Mouse (Mus musculus): ENCODE data around the gene Bcl6b. TPM values are rescaled to one million over a fixed set of nuclear protein-coding genes. Genes with fewer than 3 reads are reported as not detected.

The Bcl6b gene
- polyA plus RNA-seq, 1 experiment from 2014 or later: 1.8 TPM

- 95% methylated on average over 12 of the region's 12 CpGs for WGBS
- no peak overlapping the region for H3K9ac ChIP-seq (replicated peaks; ENCODE audit: low read depth, low read length)
- H3K27ac ChIP-seq (ENCODE audit: low read depth, low read length): no peak overlapping the region
- no peak for ATAC-seq (ENCODE audit: low read depth)
- no peaks in the 10 kb centered on the region for H3K9me3 ChIP-seq (ENCODE audit: control insufficient read depth, low read length)
- H3K36me3 ChIP-seq (ENCODE audit: control insufficient read depth, insufficient read depth, low read length): peaks cover 11% of the 10 kb centered on the region; the same call in 1 of the 2 replicates
- no peaks in the 10 kb centered on the region for H3K27me3 ChIP-seq (ENCODE audit: control insufficient read depth, insufficient read depth, low read length)
- peaks cover 23% of the 10 kb centered on the region for H3K4me1 ChIP-seq (ENCODE audit: control insufficient read depth, insufficient read depth, low read length)
- H3K4me2 ChIP-seq (ENCODE audit: low read depth, low read length): no peak overlapping the region
- no peak overlapping the region for H3K4me3 ChIP-seq (ENCODE audit: low read depth, low read length)
These were observed 5.8 kb upstream of the Bcl6b start for GRCm38 (mm10) chr11:70235254-70235900.

GRCm38 (mm10) chr11:70234497-70234896, 4.9 kb upstream of the Bcl6b start:
- no peak for ATAC-seq (ENCODE audit: low read depth)
- Histone ChIP-seq H3K9me3 (ENCODE audit: control insufficient read depth, low read length) (no peaks in the 10 kb centered on the region), H3K4me3 (ENCODE audit: low read depth, low read length) (no peak overlapping the region), H3K27ac (ENCODE audit: low read depth, low read length) (no peak overlapping the region), H3K4me2 (ENCODE audit: low read depth, low read length) (no peak overlapping the region), H3K4me1 (ENCODE audit: control insufficient read depth, insufficient read depth, low read length) (peaks cover 21% of the 10 kb centered on the region), H3K36me3 (ENCODE audit: control insufficient read depth, insufficient read depth, low read length) (peaks cover 11% of the 10 kb centered on the region; the same call in 1 of the 2 replicates), H3K9ac (replicated peaks; ENCODE audit: low read depth, low read length) (no peak overlapping the region), H3K27me3 (ENCODE audit: control insufficient read depth, insufficient read depth, low read length) (peaks cover 2% of the 10 kb centered on the region; the same call in 1 of the 2 replicates)
- 90% methylated on average over 7 of the region's 8 CpGs for WGBS

GRCm38 (mm10) chr11:70234037-70234436, 4.4 kb upstream of the Bcl6b start:
- no peak for ATAC-seq (ENCODE audit: low read depth)
- peaks cover 4% of the 10 kb centered on the region for H3K27me3 ChIP-seq (ENCODE audit: control insufficient read depth, insufficient read depth, low read length)
- no peak overlapping the region for H3K4me2 ChIP-seq (ENCODE audit: low read depth, low read length)
- H3K36me3 ChIP-seq (ENCODE audit: control insufficient read depth, insufficient read depth, low read length): peaks cover 11% of the 10 kb centered on the region; the same call in 1 of the 2 replicates
- no peak overlapping the region for H3K27ac ChIP-seq (ENCODE audit: low read depth, low read length)
- WGBS: 64% methylated on average over 5 of the region's 5 CpGs
- H3K4me1 ChIP-seq (ENCODE audit: control insufficient read depth, insufficient read depth, low read length): peaks cover 20% of the 10 kb centered on the region
- no peaks in the 10 kb centered on the region for H3K9me3 ChIP-seq (ENCODE audit: control insufficient read depth, low read length)
- H3K4me3 ChIP-seq (ENCODE audit: low read depth, low read length): no peak overlapping the region
- H3K9ac ChIP-seq (replicated peaks; ENCODE audit: low read depth, low read length): no peak overlapping the region

DNA sequence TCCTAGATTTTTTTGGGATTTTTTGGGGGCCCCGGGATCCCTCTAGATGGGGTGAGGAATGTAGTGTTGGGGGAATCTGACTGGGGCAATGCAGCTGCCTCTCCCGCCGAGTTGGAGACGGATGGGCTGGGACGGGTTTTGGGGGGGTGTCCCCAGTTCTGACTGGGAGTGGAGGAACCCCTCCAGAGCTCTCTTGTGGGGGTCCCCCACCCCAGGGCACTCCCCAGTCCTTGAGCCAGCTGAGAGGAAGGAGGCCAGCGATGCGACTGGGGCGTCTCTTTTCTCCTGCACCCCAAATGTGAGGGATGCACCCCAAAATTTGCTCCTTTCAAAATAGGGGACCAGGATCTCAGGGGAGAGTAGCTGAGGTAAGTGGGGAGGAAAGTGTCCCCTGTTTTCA, 3.4 kb upstream of the Bcl6b start:
- ATAC-seq (ENCODE audit: low read depth): no peak
- WGBS: 32% methylated on average over 8 of the region's 8 CpGs
- H3K4me1 ChIP-seq (ENCODE audit: control insufficient read depth, insufficient read depth, low read length): peaks cover 12% of the 10 kb centered on the region

GRCm38 (mm10) chr11:70232546-70232945, 2.9 kb upstream of the Bcl6b start:
- Histone ChIP-seq H3K27ac (ENCODE audit: low read depth, low read length) (no peak overlapping the region), H3K9me3 (ENCODE audit: control insufficient read depth, low read length) (no peaks in the 10 kb centered on the region), H3K36me3 (ENCODE audit: control insufficient read depth, insufficient read depth, low read length) (peaks cover 11% of the 10 kb centered on the region; the same call in 1 of the 2 replicates), H3K9ac (replicated peaks; ENCODE audit: low read depth, low read length) (peak overlapping the region; percentile 41), H3K4me3 (ENCODE audit: low read depth, low read length) (peak overlapping the region; percentile 23), H3K27me3 (ENCODE audit: control insufficient read depth, insufficient read depth, low read length) (peaks cover 10% of the 10 kb centered on the region), H3K4me2 (ENCODE audit: low read depth, low read length) (peak overlapping the region; percentile 37), H3K4me1 (ENCODE audit: control insufficient read depth, insufficient read depth, low read length) (peaks cover 12% of the 10 kb centered on the region)
- WGBS: 9% methylated on average over 8 of the region's 10 CpGs
- no peak for ATAC-seq (ENCODE audit: low read depth)

More for the DNA sequence above, 3.4 kb upstream of the Bcl6b start:
- Histone ChIP-seq H3K9ac (replicated peaks; ENCODE audit: low read depth, low read length) (peak overlapping the region; percentile 41), H3K4me3 (ENCODE audit: low read depth, low read length) (peak overlapping the region; percentile 23; the same call in 1 of the 2 replicates), H3K27me3 (ENCODE audit: control insufficient read depth, insufficient read depth, low read length) (peaks cover 6% of the 10 kb centered on the region), H3K4me2 (ENCODE audit: low read depth, low read length) (peak overlapping the region; percentile 37), H3K27ac (ENCODE audit: low read depth, low read length) (no peak overlapping the region), H3K36me3 (ENCODE audit: control insufficient read depth, insufficient read depth, low read length) (peaks cover 11% of the 10 kb centered on the region; the same call in 1 of the 2 replicates), H3K9me3 (ENCODE audit: control insufficient read depth, low read length) (no peaks in the 10 kb centered on the region)

GRCm38 (mm10) chr11:70230239-70230727, 685 bp upstream of the Bcl6b start:
- no peaks in the 10 kb centered on the region for H3K9me3 ChIP-seq (ENCODE audit: control insufficient read depth, low read length)
- H3K9ac ChIP-seq (replicated peaks; ENCODE audit: low read depth, low read length): no peak overlapping the region
- no peak overlapping the region for H3K4me3 ChIP-seq (ENCODE audit: low read depth, low read length)
- peak; percentile 45; the same call in 1 of the 2 replicates for ATAC-seq (ENCODE audit: low read depth)
- H3K36me3 ChIP-seq (ENCODE audit: control insufficient read depth, insufficient read depth, low read length): peaks cover 6% of the 10 kb centered on the region; the same call in 1 of the 2 replicates
- 0 out of 2 replicates have a peak overlapping the region, but pooled peaks have one; percentile 28 for H3K27ac ChIP-seq (ENCODE audit: low read depth, low read length)
- H3K4me1 ChIP-seq (ENCODE audit: control insufficient read depth, insufficient read depth, low read length): peaks cover 3% of the 10 kb centered on the region
- H3K27me3 ChIP-seq (ENCODE audit: control insufficient read depth, insufficient read depth, low read length): peaks cover 11% of the 10 kb centered on the region
- peak overlapping the region; percentile 46 for H3K4me2 ChIP-seq (ENCODE audit: low read depth, low read length)
- 0% methylated on average over 32 of the region's 32 CpGs for WGBS

DNA sequence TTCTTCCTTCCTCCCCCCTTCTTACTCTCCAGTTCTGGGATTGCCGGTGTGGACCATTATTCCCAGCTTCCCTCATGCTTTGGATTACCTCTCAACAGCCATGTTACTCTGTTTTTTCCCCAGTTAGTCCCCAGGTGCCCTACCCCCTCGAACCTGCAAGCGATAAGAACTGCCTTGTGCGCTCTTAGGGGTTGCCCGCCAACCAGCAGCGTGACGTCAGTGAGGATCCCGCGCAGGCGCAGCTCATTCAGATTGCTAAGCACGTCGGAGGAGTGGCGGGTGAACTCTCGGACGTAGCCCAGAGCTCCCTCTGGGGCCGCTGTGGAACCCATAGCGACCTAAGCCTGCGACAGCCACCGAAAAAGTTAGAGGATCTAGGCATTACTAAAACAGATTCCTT, 770 bp downstream of the Bcl6b start:
- Histone ChIP-seq H3K9me3 (ENCODE audit: control insufficient read depth, low read length) (no peaks in the 10 kb centered on the region), H3K4me1 (ENCODE audit: control insufficient read depth, insufficient read depth, low read length) (peaks cover 3% of the 10 kb centered on the region), H3K36me3 (ENCODE audit: control insufficient read depth, insufficient read depth, low read length) (no peaks in the 10 kb centered on the region), H3K27me3 (ENCODE audit: control insufficient read depth, insufficient read depth, low read length) (peaks cover 11% of the 10 kb centered on the region), H3K4me2 (ENCODE audit: low read depth, low read length) (peak overlapping the region; percentile 46), H3K4me3 (ENCODE audit: low read depth, low read length) (peak overlapping the region; percentile 24), H3K27ac (ENCODE audit: low read depth, low read length) (no peak overlapping the region), H3K9ac (replicated peaks; ENCODE audit: low read depth, low read length) (0 out of 2 replicates have a peak overlapping the region, but pooled peaks have one; percentile 11)
- ATAC-seq (ENCODE audit: low read depth): peak; percentile 38; the same call in 1 of the 2 replicates
- 1% methylated on average over 19 of the region's 19 CpGs for WGBS

DNA sequence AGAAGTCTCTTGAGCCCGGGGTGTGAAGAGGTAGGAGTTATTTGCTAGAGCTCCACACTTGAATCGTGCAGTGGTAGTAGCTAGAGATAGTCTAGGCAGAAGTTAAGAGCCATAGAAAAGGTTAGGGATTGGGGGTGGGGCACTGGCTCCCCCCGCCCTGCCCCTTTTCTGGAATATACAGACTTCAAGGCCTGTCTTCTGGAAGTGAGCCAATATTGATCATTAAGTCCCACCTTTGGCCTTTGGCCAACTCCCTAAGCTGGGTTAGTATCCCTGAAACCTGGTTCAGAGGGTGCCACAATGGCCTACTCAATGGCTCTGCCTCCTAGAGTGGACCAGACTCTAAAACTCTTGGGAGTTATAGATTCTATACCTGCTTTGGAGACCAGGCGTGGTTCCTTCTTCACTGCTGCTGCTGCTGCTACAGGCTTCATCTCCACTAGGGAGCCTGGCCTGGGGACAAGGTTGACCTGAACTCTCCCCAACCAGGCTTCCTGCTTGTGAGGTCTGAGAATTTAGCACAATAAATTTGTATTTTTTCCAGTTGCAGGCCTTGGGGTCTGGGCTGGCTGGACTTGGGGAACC, 1.8 kb downstream of the Bcl6b start:
- no peak for ATAC-seq (ENCODE audit: low read depth)
- Histone ChIP-seq H3K4me2 (ENCODE audit: low read depth, low read length) (peak overlapping the region; percentile 19; the same call in 1 of the 2 replicates), H3K9me3 (ENCODE audit: control insufficient read depth, low read length) (no peaks in the 10 kb centered on the region), H3K36me3 (ENCODE audit: control insufficient read depth, insufficient read depth, low read length) (no peaks in the 10 kb centered on the region), H3K4me3 (ENCODE audit: low read depth, low read length) (no peak overlapping the region), H3K9ac (replicated peaks; ENCODE audit: low read depth, low read length) (no peak overlapping the region), H3K4me1 (ENCODE audit: control insufficient read depth, insufficient read depth, low read length) (peaks cover 3% of the 10 kb centered on the region), H3K27me3 (ENCODE audit: control insufficient read depth, insufficient read depth, low read length) (peaks cover 11% of the 10 kb centered on the region), H3K27ac (ENCODE audit: low read depth, low read length) (no peak overlapping the region)
- WGBS: 90% methylated on average over 4 of the region's 4 CpGs

DNA sequence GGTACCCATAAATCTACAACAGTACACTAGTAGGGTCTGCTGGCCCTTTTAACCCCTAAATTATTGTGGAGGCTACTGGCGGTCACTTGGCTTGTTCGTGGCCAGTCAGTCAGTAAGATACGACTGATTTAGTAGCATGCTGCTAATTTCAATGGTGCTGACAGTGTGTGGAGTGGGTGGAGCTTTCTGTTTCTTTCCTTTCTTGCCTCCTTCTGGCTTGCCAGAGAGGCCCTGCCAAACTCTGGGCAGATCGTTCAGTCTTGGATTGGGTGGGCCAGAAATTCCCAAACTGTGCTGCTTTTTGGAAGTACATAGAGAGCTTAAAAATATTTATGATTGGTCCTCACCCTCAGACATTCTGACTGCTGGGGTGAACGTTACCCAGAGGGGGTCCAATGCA, 2.5 kb downstream of the Bcl6b start:
- no peak for ATAC-seq (ENCODE audit: low read depth)
- no peak overlapping the region; the same call in 1 of the 2 replicates for H3K4me2 ChIP-seq (ENCODE audit: low read depth, low read length)
- WGBS: 23% methylated on average over 5 of the region's 5 CpGs
- H3K4me3 ChIP-seq (ENCODE audit: low read depth, low read length): peak overlapping the region; percentile 16; the same call in 1 of the 2 replicates
- no peak overlapping the region for H3K27ac ChIP-seq (ENCODE audit: low read depth, low read length)
- H3K36me3 ChIP-seq (ENCODE audit: control insufficient read depth, insufficient read depth, low read length): no peaks in the 10 kb centered on the region
- no peaks in the 10 kb centered on the region for H3K9me3 ChIP-seq (ENCODE audit: control insufficient read depth, low read length)
- peaks cover 11% of the 10 kb centered on the region for H3K27me3 ChIP-seq (ENCODE audit: control insufficient read depth, insufficient read depth, low read length)
- H3K9ac ChIP-seq (replicated peaks; ENCODE audit: low read depth, low read length): no peak overlapping the region
- peaks cover 5% of the 10 kb centered on the region for H3K4me1 ChIP-seq (ENCODE audit: control insufficient read depth, insufficient read depth, low read length)

Data from neural tube, embryonic 14.5 days (tissue).